Mouse (Mus musculus): ENCODE measurements at regions not wholly inside any gene's neighbourhood (a gene's known extent, or its start where the extent isn't known, plus 50 kb on each side); places are given as distances from the start of the nearest gene placed in this dataset.
"Not testable (repeated sequence)": the region's sequence is repeated elsewhere in the genome, so short reads cannot be mapped to it uniquely, and the experiment has no call there.

DNA sequence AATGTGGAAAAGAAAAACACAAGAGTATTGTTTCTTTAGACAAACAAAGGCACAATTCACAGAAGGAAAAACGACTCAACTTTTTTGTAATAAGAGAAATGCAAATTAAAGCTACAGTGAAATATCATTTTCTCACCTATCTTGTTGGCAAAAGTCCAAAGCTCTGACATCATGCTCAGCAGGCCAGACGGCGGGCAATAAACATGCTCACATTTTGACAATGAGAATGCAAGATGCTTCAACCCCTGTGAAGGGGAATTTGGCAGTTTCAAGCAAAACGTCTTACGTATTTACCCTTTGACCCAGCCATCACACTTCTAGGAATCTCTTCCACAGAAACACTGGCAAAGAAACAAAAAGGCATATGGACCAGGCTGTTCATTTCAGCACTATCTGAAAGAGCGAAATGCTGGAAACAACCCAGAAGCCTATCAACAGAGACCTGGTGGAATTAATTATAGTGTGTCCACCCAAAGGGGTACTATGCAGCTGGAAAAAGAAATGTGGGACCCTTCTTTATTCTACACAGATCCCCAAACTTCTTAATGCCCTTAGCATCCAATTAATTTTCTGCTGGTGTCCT lies 203.4 kb upstream of the 2610301B20Rik start:
- no peak for DNase-seq (ENCODE audit: low spot score)

DNA sequence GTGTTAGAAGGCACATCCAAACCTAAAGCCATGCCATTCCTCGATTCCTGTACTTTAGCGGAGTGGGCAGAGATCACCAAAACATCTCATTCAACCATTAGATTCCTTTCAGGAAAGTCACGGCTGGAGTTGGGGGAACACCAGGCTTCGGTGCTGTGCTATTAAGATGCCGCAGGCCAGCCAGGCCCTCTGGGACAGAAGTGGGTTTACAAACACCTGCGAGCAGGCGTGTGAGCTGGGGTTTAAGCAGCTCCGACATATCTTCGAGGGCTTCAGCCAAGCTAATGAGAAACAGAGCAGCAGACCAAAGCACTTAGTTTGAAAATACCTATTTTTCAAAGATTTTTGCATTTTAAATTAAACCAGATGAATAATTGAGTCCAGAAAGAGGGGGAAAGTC lies 183.2 kb upstream of the 2610301B20Rik start:
- DNase-seq (ENCODE audit: low spot score) = no peak

DNA sequence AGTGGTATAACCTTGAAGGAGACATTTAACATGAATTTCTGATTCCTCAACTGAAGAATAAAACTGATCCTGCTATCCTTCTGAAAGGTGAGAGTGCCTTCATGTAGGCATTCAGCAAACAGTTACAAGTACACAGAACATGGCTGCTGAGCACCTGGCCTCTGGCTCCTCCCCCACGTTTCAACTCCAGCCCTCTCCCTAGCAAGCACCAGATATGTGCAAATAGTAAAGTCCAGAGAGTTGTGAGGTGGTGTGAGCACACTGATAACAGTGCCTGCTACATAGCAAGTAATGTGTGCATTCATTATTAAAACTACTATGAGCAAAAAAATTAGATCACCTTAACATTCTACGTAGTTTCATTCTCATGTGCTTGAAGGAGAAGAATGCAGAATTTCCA lies 181.4 kb upstream of the 2610301B20Rik start:
- DNase-seq (ENCODE audit: low spot score) = no peak

DNA sequence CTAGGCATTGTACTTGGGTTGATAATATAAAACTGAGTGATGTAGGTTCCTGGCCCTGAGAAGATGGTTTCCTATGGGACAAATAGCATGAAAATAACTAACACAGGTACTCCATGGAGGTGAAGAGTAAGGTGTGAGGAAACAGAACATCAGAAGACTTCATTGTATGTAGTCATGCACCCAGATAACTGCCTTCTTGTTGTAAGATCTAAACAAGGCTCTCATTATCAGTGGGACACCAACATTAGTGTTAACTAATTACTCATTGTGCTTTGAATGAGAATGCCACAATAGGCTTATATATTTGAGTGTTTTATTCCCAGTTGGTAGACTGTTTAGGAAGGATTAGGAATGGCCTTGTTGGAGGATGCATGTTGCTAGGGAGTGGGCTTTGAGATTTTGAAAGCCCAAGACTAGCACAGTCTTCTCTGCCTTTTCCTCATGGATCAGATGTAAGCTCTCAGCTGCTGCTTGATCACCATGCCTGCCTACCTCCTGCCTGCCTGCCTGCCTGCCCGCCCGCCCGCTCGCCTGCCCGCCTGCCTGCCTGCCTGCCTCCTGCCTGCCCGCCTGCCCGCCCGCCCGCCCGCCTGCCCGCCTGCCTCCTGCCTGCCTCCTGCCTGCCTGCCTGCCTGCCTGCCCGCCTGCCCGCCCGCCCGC lies 180.7 kb upstream of the 2610301B20Rik start:
- no peak for DNase-seq (ENCODE audit: low spot score)

GRCm38 (mm10) chr4:10694106-10694748 lies 180.1 kb upstream of the 2610301B20Rik start:
- not testable (repeated sequence) for DNase-seq (ENCODE audit: low spot score)

GRCm38 (mm10) chr4:10697225-10697836 lies 177.0 kb upstream of the 2610301B20Rik start:
- no peak for DNase-seq (ENCODE audit: low spot score)

DNA sequence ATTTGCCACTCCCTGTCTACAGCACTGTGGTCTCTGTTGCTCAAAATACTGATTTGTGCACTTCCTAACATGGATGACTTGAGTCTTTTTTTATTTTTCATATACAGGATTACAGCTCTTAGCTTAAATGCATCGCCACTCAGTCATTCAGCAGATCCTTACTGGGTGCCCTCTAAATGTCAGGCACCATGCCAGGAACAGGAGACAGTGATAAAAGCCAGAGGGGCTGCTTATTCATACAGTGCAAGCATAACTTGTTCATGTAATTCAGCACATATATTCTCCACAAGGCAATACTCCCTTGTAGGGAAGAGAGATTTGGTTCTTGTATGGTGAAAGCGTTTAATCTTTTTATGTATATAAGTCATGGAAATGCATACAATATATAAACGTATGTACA lies 175.7 kb upstream of the 2610301B20Rik start:
- DNase-seq (ENCODE audit: low spot score) = no peak

DNA sequence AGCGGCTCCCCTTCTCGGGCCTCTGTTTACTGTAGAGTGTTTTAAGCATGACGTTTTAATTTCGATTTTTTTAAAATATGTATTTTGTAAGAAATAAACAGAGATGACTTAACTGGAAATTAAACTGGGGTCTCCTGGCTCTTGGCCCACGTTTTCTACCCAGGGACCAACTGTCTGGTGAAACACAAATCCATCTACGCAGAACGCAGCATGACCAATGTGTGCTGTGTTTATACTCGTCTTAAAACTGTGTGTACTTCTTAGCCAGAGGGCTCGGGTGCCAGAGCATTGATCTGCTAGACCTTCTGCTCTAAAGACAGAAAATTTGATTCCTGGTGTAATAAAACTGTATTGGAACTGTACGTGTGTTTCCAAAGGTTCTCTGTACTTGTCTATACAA lies 172.8 kb upstream of the 2610301B20Rik start:
- DNase-seq (ENCODE audit: low spot score) = no peak

GRCm38 (mm10) chr4:10703212-10703611 lies 171.1 kb upstream of the 2610301B20Rik start:
- no peak for DNase-seq (ENCODE audit: low spot score)

DNA sequence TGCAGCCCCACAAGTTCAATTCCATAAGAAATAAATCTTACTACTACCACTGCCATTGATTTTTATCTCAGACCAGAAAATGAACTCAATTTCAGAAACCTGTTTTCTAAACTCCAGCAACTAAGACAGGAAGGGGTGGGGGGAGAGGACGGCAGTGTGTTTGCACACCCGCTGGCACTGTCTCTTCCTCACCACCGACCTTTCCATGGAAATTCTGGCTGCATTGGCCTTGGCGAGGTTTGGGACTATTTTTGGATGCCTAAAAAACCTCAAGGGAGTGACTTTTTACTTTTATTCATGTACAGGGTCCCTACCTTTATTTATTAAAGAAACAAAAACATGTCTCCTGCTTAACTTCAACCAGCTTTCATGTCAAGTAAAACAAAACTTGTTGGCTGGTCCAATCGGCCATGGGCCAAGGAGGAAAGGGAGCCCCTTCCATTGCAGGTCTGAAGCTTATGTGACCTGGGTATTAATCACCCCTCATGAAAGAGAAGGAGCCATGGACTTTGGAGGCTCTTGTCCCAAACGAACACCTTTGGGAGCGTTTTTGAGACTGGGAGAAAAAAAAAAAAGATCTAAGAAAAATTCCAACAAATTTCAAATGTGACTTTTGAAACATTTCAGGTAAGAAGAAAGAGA lies 167.2 kb upstream of the 2610301B20Rik start:
- DNase-seq (ENCODE audit: low spot score) = no peak

DNA sequence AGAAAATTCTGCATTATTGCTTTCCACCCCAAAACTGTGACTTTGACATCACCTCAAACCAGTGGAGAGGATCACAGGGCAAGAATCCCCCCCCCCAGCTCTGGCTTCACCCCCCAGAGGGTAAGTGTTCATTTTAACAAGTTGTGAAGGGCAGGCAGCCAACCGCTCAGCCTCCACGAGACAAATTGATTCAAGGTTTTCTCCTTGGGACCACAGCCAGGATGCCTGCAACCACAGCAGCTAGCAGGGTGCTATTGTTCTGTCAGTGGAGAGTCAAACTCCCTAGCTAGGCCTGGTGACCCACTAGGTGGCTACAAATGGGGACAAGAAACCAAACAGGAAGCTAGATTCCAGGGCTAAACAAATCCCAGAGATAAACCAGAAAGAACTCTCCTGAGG lies 166.6 kb upstream of the 2610301B20Rik start:
- DNase-seq (ENCODE audit: low spot score) = peak; percentile 77

GRCm38 (mm10) chr4:10711939-10712533 lies 162.3 kb upstream of the 2610301B20Rik start:
- no peak for DNase-seq (ENCODE audit: low spot score)

DNA sequence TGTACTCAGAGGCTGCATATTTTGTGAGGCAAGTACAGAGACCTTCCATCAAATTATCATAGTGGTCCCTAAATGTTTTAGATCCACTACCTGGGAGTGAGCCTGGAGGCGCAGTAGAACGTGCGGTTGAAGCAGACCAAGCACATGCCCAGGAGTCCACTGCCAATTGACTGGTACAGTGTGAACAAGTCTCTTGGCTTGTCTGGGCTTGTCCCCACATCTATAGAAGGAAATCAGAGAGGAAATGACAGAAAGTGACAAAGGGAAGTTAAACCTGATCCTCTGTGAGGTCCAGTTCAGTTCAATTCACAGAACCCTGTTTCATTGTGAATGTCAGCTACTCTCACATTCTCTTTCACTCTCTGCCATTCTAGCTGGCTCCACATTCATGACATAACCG lies 151.0 kb upstream of the 2610301B20Rik start:
- no peak for DNase-seq (ENCODE audit: low spot score)

DNA sequence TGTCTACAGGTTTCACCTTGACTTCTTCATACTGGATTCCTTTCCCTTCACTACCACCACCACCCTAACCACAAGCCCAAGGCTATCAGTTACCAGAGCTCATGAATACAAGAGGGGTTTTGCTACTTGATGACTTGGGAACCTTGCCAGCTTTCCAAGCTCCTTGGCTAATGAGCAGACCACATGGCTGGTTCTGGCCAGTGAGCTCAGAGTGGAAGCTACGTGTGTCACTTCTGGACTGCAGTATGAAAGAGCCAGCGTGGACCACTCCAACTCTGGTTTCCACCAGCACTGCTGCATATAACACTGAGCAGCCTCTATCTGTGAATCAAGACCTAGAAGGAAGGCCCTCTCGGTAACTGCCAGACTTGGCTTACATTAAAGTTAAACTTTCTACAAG lies 146.4 kb upstream of the 2610301B20Rik start:
- DNase-seq (ENCODE audit: low spot score) = no peak

- no peak for DNase-seq (ENCODE audit: low spot score)
These were observed 129.1 kb upstream of the 2610301B20Rik start for GRCm38 (mm10) chr4:10745207-10745606.

- DNase-seq (ENCODE audit: low spot score) = no peak
These were observed 125.5 kb upstream of the 2610301B20Rik start for GRCm38 (mm10) chr4:10748816-10749215.

- DNase-seq (ENCODE audit: low spot score) = not testable (repeated sequence)
These were observed 123.8 kb upstream of the 2610301B20Rik start for GRCm38 (mm10) chr4:10750377-10751062.

GRCm38 (mm10) chr4:10753176-10753575 lies 121.1 kb upstream of the 2610301B20Rik start:
- DNase-seq (ENCODE audit: low spot score) = no peak

DNA sequence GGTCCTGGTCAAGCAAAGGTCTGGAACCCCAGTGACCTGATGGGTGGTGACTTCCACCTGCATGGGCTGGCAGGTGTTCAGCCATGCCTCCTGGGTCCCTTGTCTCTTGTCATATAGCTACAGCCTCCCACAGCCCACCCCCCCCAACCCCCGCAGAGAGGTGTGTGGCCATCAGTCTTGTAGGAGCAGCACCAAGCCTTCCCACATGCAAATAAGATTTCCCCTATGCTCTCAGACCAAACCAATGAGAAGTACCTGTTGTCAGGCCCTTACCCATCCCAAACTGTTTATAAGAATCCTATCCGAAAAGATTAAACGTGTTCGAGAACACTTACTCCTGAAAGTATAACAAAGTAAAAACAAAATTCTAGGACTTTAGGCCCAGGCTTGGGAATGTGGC lies 114.8 kb upstream of the 2610301B20Rik start:
- DNase-seq (ENCODE audit: low spot score) = no peak

GRCm38 (mm10) chr4:10767676-10768075 lies 106.6 kb upstream of the 2610301B20Rik start:
- no peak for DNase-seq (ENCODE audit: low spot score)

DNA sequence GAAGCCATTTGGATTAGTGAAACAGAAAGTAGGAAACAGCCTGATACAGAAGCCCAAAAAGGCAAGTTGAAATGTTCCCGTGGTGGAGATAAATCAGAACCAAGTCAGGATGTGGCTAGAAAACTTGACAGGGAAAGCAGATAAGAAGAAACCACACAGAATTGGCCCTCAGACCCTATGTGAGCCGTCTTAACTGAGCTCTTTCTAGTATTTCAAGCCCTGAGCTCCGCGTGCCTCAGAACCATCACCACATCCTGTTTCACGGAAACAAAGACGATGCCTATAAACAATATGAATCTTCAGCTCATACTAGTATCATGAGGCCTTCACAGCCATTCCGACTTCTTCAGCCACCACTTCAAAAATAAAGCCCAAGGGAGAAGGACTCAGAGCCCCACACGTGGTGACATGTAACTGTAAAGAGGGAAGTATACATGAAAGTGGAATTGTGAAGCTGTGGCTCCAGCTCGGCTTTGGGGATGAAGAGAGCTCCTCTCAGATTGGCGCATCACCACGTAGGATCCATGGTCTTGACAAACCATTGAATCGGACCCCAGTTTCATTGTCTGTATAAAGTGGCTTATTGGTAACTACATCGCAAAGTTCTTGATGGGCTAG lies 104.2 kb upstream of the 2610301B20Rik start:
- DNase-seq (ENCODE audit: low spot score) = no peak
